Mouse (Mus musculus): ENCODE data around the gene Lrmda.
"Not testable (repeated sequence)": the region's sequence is repeated elsewhere in the genome, so short reads cannot be mapped to it uniquely, and the experiment has no call there.

Lrmda gene

DNA sequence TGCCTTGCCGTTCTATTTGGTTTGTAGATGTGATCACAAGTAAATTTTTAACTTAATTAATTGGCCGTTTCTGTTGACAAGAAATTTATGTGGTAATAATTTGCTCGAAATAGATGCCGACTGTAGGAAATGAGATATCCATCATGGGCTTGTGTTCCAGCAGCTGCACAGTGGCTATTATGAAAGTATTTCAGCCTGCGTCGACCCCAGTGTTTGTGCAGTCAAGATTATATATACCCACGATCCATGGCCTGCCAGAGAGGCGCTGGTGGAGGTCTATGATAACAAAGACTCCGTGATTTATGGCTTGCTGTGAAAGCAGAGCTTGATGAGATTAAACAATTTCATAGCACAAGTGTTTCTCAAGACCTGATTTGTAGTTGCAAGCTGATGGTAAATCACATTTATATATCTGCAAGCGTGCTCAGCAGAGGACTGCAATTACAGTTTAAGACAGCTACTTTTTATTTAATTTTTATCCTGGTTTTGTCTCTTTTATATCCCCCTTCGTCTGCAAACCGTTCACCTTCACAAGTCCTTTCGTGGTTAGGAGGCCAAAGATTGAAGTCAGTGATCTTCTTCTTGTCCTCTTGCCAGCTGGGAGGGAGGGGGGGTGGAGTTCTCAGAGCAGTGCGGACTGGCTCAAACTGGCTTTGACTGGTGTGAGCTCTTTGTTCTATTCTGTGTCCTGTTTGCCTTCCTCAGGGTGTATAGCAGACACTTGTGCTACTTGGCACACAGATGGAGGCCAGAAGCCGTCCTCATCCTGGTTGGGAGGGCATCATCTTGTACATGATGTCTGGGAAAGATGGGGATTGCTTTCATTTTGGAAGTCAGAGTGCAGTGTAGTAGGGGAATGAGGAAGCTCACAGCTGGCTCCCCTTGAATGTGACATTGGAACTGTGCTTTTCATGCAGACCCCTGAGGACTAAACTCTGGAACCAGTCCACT is 764.0 kb downstream of the Lrmda start:
- no peak for DNase-seq (ENCODE audit: low spot score in 2 of 2)

DNA sequence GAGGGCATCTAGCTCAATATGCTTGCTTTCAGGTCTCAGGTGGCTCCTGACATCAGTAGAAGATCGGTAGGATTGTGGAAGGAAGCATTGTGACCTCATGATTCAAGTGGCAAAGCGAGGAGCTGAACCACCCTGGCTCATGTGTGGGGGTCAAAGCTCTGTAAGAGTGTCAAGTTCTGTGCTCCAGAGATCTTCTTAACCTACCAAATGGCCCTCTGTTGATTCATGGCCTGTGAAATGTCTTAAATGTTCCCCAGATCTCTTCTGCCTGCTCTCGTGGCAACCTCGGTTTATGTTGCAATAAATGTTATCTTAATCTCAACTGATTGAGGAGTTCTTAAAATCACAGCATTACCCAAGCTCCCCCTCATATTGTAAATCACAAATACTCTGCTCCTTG is 780.5 kb downstream of the Lrmda start:
- no peak for DNase-seq (ENCODE audit: low spot score in 2 of 2)

DNA sequence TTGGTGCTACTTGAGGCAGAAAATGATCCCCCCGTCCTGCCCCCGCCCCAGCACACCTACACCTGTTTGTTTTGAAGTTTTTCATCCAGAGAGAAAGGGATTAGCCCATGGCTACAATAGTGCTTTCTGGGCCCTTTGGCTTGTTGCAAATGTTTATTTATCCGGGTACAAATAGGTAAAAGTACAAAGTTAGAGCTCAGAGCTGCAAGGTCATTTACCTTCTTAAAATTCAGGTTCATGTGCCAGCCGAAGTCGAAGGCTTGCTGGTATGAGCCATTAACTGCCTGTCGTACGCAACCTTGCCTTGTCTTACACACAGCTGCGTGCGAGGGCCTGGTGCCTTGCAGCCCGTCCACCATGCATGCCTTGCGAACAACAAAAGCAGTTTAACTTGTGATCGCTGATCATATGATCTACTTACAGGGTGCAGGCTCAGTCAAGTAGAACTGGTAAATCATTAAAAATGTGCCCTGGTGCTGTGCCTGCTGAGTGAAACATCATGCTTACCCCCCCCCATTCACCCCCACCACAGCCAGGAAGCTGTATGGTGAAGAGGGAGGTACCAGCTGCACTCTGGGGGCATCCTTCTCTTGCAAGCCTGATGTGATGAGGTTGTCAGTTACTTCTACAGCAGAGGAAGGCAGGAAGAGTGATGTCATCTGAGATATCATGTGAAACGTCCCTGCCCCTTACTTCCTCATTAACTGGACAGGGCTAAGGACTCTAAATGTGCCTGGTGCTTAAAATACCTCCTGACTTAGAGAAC is 781.5 kb downstream of the Lrmda start:
- no peak for DNase-seq (ENCODE audit: low spot score in 2 of 2)

DNA sequence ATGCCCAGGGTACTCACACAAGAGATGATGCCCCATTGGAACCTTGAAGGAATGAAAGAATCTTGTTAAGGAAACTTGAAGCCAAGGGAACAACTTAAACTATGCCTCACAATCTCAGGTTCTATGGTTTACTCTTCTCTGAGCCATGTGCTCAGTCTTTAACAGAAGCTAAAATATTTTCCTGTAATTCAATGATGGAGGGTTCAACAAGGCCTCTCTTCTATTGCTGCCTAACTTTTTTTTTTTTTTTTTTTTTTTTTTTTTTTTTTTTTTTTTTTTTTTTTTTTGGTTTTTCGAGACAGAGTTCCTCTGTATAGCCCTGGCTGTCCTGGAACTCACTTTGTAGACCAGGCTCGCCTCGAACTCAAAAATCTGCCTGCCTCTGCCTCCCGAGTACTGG is 782.2 kb downstream of the Lrmda start:
- not testable (repeated sequence) for DNase-seq (ENCODE audit: low spot score in 2 of 2)

DNA sequence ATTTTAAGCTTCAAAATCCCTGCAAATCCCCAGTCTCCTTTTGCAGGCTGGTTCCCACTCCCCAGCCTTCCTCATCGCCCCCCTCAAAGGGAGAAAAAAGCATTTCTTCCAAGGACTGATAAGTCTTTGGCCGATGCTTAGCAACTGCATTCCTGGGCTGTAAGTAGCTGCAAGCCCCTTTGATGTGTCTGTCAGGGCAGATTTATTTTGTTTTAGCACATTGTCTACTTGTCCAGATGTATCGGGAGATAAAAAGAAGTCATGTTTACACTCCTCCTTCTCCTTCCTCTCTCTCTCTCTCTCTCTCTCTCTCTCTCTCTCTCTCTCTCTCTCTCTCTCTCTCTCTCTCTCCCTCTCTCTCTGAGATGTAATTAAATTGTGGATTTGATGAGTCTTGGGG is 787.8 kb downstream of the Lrmda start:
- no peak for DNase-seq (ENCODE audit: low spot score in 2 of 2)

DNA sequence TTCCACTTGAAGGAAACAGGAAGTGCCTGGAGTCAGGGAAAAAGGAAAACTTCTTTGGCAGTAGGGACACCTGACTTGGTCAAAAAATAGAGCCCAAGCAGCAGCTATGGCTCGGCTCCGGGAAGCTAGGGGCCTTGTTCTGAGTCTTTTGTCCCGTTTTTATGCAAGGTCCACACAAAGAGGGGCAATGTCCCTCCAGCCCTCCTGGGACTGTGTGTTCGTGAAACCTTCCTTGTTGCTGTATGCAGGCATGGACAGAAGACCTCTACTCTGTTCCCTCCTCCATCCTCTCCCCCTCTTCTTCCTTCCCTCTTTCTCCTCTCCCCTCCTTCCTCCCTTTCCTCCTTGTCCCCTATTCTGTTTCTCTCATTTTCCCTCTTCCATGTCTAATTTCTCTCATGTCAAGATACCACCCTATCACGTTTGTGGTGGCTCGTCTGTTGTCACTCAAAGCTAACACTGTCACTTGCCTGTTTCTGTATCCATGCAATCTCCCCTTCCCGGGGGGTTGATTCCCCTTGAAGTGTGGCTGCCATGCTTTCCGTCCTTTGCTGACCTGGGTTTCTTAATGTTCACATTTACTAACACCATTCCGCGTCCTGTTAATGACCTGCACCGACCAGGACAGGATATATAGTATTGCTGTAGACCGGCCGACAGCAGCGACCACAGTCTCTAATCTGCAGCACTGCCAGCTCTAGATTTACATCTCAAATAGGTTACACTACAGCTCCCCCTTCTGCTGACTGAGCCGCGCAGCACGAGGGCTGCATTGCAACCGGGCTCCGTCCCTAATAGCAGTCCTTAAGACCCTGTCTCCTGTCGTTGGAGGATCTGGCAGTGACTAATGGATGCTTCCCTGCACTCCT is 788.4 kb downstream of the Lrmda start:
- DNase-seq (ENCODE audit: low spot score in 2 of 2), result peak; percentile 52 to 69

DNA sequence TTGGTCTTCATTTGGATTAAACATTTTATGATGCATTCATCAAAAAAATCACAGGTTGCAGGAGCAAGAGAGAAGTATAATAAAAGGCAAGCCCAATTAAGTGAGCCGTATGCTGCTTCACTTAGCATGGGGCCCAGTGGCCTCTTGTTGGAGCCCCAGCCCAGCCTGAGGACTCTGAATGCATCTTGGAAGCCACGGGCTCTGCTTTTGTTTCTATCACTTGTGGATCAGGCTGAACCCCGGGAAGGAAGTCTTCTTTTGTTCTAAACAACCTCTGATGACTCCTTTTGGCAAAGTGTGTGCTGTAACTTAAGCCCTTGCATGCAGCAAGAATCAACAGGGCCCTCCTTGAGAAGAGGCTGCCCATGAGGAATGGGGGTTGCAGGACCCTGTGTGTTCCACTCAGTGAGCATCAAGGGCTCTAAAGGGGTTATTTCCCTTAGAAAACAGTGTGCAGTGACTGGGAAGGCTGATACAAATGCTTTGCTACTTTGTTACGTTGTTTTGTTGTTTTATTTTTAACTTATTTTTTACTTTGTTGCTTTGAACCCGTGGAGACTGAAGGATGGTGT is 789.2 kb downstream of the Lrmda start:
- no peak for DNase-seq (ENCODE audit: low spot score in 2 of 2)

DNA sequence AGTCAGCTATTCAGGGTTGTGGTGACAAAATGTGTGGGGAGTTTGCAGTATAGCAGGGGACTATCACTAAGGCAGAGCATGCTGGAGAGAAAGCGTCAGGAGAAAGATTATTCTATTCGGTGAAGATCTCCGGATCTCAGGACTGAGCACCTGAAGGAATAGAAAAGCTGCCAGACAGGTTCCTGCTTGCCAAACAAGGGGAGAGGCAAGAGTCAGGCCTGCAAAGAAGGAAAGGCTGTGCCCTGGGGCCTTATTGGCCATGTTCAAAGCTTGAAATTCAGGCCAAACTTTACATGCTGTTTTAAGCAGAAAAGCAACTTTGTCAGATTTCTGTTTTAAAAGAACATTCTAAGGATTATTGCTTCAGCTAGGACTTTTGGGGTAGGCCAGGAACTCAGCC is 789.7 kb downstream of the Lrmda start:
- no peak for DNase-seq (ENCODE audit: low spot score in 2 of 2)

DNA sequence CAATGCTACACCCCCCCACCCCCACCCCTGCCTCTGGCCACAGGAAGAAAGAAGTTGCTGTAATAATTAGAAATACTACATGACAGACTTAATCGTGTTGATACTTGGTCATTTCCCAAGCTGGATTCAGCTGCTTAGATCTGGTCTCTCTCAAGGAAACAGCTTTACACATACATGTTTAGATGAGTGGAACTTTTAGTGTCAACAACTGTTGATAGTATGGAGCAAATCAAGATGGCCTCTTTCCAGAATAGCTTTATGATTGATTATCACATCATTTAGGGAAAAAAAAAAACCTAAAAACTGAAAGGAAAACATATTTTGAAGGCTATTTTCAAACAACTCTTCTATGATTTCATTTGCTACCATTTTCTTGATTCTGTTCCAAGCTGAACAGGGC is 791.0 kb downstream of the Lrmda start:
- no peak for DNase-seq (ENCODE audit: low spot score in 2 of 2)

DNA sequence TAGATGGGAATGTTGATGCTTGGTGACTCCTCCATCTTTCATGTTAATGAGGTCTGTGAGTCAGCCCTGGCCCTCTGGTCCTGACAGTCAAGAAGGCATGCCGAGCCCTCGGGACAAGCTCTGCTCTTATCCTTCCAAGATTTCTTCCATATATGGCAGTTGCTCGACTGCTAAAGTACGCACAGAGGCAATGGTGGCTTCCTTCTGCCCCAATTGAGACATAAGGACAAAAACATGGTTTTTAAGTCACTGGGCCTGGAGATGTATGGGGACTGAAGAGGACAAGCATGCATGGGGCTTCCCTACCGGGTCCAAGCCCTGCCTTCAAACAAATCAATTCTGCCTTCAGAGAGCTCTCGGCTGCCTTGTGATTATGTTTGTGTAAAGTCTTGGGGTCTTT is 793.3 kb downstream of the Lrmda start:
- no peak for DNase-seq (ENCODE audit: low spot score in 2 of 2)

DNA sequence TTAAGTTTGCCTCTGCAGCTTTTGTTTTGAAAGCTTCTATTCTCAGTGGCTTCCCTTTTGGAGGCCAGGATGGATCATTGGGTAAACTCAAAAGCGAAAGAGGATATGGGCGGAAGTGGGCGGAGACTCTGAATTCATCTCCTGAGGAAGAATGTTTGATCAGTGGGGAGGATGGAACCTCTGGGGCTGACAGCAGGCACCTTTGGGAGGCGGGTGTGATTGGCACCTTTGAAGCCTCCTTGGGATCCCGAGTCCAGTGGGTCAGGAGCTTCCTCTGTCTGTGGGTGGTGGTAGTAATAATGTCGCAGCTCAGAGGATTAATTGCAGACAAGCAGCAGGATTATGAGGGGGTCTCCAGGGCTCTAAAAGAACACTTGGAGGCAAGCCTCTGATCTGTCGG is 793.9 kb downstream of the Lrmda start:
- DNase-seq (ENCODE audit: low spot score in 2 of 2), result no peak

DNA sequence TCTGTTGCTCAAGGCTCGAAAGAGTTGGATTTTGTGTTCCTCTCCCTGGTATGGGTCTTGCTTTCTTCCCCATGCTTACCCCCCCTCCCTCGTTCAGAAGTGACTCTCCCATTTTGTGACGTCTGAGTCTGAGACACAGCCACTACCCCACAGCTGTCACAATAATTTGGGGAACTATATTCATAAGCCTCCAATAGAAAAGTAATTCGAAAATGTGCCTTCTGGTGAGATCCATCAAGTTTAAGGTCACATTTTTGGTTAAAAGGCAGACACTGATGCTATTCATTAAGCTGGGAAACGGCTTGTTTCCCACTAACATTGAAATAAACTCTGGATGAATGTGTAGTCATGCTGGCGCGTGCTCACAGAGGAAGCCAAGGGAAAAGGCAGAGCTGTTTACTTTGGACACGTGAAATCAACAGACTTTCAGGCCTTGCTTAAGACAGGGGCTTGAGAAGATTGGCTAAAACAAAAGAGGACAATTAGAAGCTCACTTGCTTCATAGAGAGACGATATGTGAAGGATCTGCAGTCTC is 795.4 kb downstream of the Lrmda start:
- DNase-seq (ENCODE audit: low spot score in 2 of 2), result no peak

DNA sequence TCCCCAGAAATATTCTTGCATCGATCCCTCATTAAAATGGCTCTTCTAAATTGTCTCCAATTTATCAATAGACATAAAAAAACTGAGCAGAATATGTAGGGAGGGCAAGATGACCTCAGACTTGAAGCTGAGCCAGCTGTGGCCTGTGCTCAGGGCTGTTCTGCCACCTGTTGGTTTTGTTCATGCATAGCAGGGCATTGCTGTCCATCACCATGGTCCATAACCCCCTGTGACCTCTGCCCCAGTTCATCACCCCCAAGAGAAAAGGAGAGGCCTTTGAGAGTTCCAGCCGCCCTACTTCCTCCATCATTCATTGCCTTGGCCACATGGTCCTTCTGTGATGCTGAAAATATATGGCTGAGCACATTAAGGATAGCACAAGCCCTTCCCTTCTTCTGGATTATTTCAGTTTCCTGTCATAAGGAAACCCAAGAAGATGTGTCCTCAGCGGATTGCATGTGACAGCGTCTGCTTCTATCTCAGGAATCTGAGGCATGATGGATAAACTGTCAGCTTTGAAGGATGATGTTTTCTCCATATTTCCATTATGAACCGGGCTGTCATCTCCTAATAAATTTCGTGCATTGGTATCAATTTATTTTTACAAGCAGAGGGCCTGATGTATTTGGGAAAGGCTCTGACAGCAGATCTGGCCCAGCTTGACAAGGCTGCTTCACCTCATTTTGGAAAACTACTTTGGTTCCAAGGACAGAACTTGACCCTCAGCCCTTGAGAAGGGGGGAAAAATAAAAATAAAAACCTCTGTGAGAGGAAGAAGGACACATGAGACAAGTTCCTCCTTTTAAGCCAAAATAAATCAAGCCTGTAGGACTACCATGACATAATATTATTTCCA is 798.1 kb downstream of the Lrmda start:
- DNase-seq (ENCODE audit: low spot score in 2 of 2), result no peak

DNA sequence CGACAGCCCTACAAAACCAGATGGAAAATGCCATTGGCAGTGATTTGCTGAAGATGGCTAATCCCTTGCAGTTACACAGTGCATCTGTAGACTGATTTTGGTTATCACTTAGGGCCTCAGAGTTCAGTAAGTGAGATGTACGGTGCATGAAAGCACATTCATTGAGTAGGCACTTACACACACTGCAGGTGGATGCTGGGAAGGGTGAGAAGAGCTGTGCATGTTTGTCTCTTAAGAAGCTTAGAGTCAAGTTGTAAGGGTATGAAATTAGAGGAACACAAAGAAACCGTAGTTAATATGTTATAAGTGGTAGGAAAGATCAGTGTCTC is 798.7 kb downstream of the Lrmda start:
- no peak for DNase-seq (ENCODE audit: low spot score in 2 of 2)

DNA sequence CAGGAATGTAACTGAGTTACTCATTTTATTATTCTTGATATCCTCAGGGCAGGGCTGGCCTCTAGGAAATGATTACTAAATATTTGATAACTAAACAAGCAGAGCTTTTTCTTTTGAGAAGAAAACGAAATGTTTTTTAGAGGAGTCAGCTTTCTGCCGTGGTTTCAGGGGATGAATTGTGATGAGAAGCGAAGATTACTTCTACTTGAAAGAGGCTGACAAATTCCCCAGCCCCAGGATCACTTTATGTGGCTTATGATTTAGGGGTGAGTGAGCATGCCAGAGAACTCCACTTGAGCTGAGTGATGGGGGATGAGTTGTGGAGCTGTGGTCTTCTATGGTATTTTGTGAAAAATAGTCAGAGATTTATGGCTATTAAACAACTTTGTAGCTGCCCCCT is 803.4 kb downstream of the Lrmda start:
- DNase-seq (ENCODE audit: low spot score in 2 of 2), result no peak

DNA sequence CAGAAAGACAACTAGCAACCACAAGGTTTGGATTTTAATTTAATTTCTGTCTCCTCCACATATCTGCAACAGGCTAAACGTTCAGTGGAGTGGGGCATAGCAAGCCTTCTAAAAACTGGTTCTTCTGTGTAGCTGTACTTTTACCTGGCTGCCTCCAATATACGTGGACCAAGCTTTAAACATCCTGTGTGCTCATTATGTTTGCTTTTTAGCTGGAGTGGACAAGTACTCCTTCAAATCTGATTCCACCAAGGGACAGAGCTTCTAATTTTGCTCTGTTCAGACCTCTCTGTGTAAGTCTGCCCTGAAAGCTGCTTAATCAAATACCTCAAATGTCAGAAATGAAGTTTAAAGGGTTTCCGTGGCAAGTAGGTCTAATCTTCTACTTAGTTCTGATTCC is 807.3 kb downstream of the Lrmda start:
- no peak for DNase-seq (ENCODE audit: low spot score in 2 of 2)

DNA sequence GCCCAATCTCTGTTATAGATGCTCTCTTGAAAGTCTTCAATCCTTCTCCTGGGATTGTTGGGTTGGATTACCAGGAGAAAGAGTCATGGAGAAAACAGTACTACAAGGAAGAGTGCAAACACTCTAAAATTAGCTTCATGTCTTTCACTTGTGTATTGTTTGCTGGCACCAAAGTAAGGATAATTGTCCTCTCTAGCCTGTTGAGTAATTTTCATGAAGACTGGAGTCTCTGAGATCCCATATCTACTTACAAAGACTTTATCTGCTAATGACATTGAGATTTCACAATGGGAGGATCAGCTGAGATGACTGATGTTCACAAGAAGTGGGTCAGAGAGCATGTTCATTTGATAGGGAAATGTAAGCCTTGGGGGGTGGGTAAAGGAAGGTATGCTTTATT is 817.5 kb downstream of the Lrmda start:
- no peak for DNase-seq (ENCODE audit: low spot score in 2 of 2)

DNA sequence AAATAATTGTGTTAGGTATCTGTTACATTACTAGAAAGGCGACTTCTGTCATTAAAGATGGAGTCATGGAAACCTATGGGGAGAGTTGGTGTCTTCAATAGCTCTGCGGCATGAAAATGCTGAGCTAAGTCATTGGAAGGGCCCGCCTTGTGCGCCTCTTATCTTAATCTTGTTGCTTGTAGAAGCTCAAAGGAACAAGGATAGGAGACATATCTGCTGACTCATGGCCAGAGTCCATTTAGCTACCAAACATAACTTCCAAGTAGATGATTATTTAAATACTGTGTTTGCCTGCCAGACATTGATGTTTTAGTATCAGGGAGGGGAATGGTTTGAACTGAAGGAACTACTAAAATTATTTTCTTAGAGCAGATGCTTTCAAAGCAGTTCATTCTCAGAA is 821.6 kb downstream of the Lrmda start:
- DNase-seq (ENCODE audit: low spot score in 2 of 2), result no peak

DNA sequence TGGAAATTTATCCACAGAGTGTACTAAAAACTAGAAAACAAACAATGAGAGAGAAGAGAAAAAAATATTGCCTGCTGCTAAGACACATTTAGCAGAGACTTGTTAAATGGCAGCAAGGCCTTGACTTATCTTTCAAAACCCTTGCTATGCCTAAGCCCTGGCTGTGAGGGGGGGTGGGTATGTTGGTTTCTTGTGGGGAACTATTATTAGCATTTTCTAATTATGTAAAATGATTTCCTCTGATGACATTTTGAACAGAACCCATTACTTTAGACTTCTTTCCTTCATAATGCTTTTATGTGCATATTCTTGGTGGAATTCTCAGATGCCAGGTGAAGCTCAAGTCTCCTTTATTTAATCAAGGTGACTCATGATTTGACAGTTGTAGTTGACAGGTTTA is 824.5 kb downstream of the Lrmda start:
- DNase-seq (ENCODE audit: low spot score in 2 of 2), result no peak

DNA sequence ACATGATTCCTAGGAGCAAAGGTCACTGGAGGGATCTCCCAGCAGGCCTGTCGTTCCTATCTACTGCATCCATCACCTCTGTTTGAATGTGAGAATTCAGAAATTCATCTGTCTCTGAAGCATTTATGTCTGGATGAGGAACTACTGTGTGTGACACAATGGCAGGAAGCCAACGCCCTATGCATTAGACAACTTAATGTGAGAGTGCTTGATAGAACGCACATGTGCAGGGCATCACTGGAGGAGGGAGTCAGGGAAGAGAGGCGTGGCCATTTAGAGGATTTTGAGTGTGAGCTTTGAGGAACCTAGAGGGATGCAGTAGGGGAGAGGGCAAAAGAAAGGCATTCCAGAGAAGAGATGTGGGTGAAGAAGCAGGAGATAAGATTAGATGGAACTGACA is 825.9 kb downstream of the Lrmda start:
- DNase-seq (ENCODE audit: low spot score in 2 of 2), result no peak
